Mouse (Mus musculus): ENCODE results near the gene Myl4.
A peak's percentile ranks its signal among the peaks of the same experiment; 100 is the strongest.
"Not testable (repeated sequence)": the region's sequence is repeated elsewhere in the genome, so short reads cannot be mapped to it uniquely, and the experiment has no call there.

The Myl4 gene

GRCm38 (mm10) chr11:104550406-104550974 is at the start of gene Myl4, which contains the start of gene Cdc27:
Gene Myl4, plus strand, starts transcription at chr11:104550663.
Gene Cdc27, minus strand, starts transcription at chr11:104550620.
- TF ChIP-seq NANOG (IDR thresholded peaks at IDR 0.05; ENCODE audit: borderline replicate concordance, low read length): no peak
- no peaks in the 10 kb centered on the region for H3K9me3 ChIP-seq (ENCODE audit: low read length)
- peaks cover 5% of the 10 kb centered on the region for H3K36me3 ChIP-seq (ENCODE audit: insufficient read depth, low read length)
- H3K4me1 ChIP-seq (replicated peaks; ENCODE audit: low read depth, low read length): peaks cover 62% of the 10 kb centered on the region
- peak within 1 kb of the TSS; percentile 97 for H3K4me3 ChIP-seq (replicated peaks; ENCODE audit: low read length)
- no peaks in the 10 kb centered on the region for H3K27me3 ChIP-seq (ENCODE audit: insufficient read depth, low read length)

- Histone ChIP-seq H3K4me3 (replicated peaks; ENCODE audit: low read length) (no peak overlapping the region), H3K36me3 (ENCODE audit: insufficient read depth, low read length) (peaks cover 86% of the 10 kb centered on the region), H3K9me3 (ENCODE audit: low read length) (no peaks in the 10 kb centered on the region), H3K4me1 (replicated peaks; ENCODE audit: low read depth, low read length) (peaks cover 6% of the 10 kb centered on the region; the same call in 1 of the 2 replicates), H3K27me3 (ENCODE audit: insufficient read depth, low read length) (no peaks in the 10 kb centered on the region)
- TF ChIP-seq CTCF (conservative IDR thresholded peaks at IDR 0.05; ENCODE audit: low read length) (no peak), POU5F1 (IDR thresholded peaks at IDR 0.05; ENCODE audit: borderline replicate concordance, low read length) (no peak), NANOG (IDR thresholded peaks at IDR 0.05; ENCODE audit: borderline replicate concordance, low read length) (no peak)
Observed at GRCm38 (mm10) chr11:104508455-104508854, 42.0 kb upstream of the Myl4 start.

GRCm38 (mm10) chr11:104510606-104511005 is 39.9 kb upstream of the Myl4 start:
- no peaks in the 10 kb centered on the region for H3K9me3 ChIP-seq (ENCODE audit: low read length)
- H3K4me3 ChIP-seq (replicated peaks; ENCODE audit: low read length): no peak overlapping the region
- peaks cover 5% of the 10 kb centered on the region; the same call in 1 of the 2 replicates for H3K4me1 ChIP-seq (replicated peaks; ENCODE audit: low read depth, low read length)
- no peaks in the 10 kb centered on the region for H3K27me3 ChIP-seq (ENCODE audit: insufficient read depth, low read length)
- peaks cover 90% of the 10 kb centered on the region for H3K36me3 ChIP-seq (ENCODE audit: insufficient read depth, low read length)
- TF ChIP-seq POU5F1 (IDR thresholded peaks at IDR 0.05; ENCODE audit: borderline replicate concordance, low read length) (no peak), CTCF (conservative IDR thresholded peaks at IDR 0.05; ENCODE audit: low read length) (peak; percentile 51)

GRCm38 (mm10) chr11:104512436-104512835 is 38.0 kb upstream of the Myl4 start:
- peaks cover 5% of the 10 kb centered on the region; the same call in 1 of the 2 replicates for H3K4me1 ChIP-seq (replicated peaks; ENCODE audit: low read depth, low read length)
- TF ChIP-seq POU5F1 (IDR thresholded peaks at IDR 0.05; ENCODE audit: borderline replicate concordance, low read length) (no peak), CTCF (conservative IDR thresholded peaks at IDR 0.05; ENCODE audit: low read length) (no peak), NANOG (IDR thresholded peaks at IDR 0.05; ENCODE audit: borderline replicate concordance, low read length) (no peak)
- H3K9me3 ChIP-seq (ENCODE audit: low read length): no peaks in the 10 kb centered on the region
- no peak overlapping the region for H3K4me3 ChIP-seq (replicated peaks; ENCODE audit: low read length)
- H3K36me3 ChIP-seq (ENCODE audit: insufficient read depth, low read length): peaks cover 91% of the 10 kb centered on the region
- H3K27me3 ChIP-seq (ENCODE audit: insufficient read depth, low read length): no peaks in the 10 kb centered on the region

GRCm38 (mm10) chr11:104525935-104526334 is 24.5 kb upstream of the Myl4 start:
- H3K36me3 ChIP-seq (ENCODE audit: insufficient read depth, low read length): peaks cover 92% of the 10 kb centered on the region
- H3K27me3 ChIP-seq (ENCODE audit: insufficient read depth, low read length): no peaks in the 10 kb centered on the region
- H3K4me1 ChIP-seq (replicated peaks; ENCODE audit: low read depth, low read length): 0 out of 2 replicates have a peak, but pooled peaks cover 6% of the 10 kb centered on the region
- H3K9me3 ChIP-seq (ENCODE audit: low read length): no peaks in the 10 kb centered on the region
- no peak overlapping the region for H3K4me3 ChIP-seq (replicated peaks; ENCODE audit: low read length)
- TF ChIP-seq CTCF (conservative IDR thresholded peaks at IDR 0.05; ENCODE audit: low read length): no peak
- TF ChIP-seq POU5F1 (IDR thresholded peaks at IDR 0.05; ENCODE audit: borderline replicate concordance, low read length): no peak
- no peak for TF ChIP-seq NANOG (IDR thresholded peaks at IDR 0.05; ENCODE audit: borderline replicate concordance, low read length)

- no peak overlapping the region for H3K4me3 ChIP-seq (replicated peaks; ENCODE audit: low read length)
- no peaks in the 10 kb centered on the region for H3K27me3 ChIP-seq (ENCODE audit: insufficient read depth, low read length)
- peaks cover 7% of the 10 kb centered on the region; the same call in 1 of the 2 replicates for H3K4me1 ChIP-seq (replicated peaks; ENCODE audit: low read depth, low read length)
- no peak for TF ChIP-seq NANOG (IDR thresholded peaks at IDR 0.05; ENCODE audit: borderline replicate concordance, low read length)
- no peak for TF ChIP-seq CTCF (conservative IDR thresholded peaks at IDR 0.05; ENCODE audit: low read length)
- no peak for TF ChIP-seq POU5F1 (IDR thresholded peaks at IDR 0.05; ENCODE audit: borderline replicate concordance, low read length)
- peaks cover 49% of the 10 kb centered on the region for H3K36me3 ChIP-seq (ENCODE audit: insufficient read depth, low read length)
- no peaks in the 10 kb centered on the region for H3K9me3 ChIP-seq (ENCODE audit: low read length)
Observed at GRCm38 (mm10) chr11:104536843-104537242, 13.6 kb upstream of the Myl4 start.

- Histone ChIP-seq H3K36me3 (ENCODE audit: insufficient read depth, low read length) (peaks cover 38% of the 10 kb centered on the region), H3K27me3 (ENCODE audit: insufficient read depth, low read length) (no peaks in the 10 kb centered on the region), H3K4me3 (replicated peaks; ENCODE audit: low read length) (no peak overlapping the region), H3K9me3 (ENCODE audit: low read length) (no peaks in the 10 kb centered on the region), H3K4me1 (replicated peaks; ENCODE audit: low read depth, low read length) (peaks cover 9% of the 10 kb centered on the region; the same call in 1 of the 2 replicates)
- TF ChIP-seq POU5F1 (IDR thresholded peaks at IDR 0.05; ENCODE audit: borderline replicate concordance, low read length) (no peak), CTCF (conservative IDR thresholded peaks at IDR 0.05; ENCODE audit: low read length) (no peak), NANOG (IDR thresholded peaks at IDR 0.05; ENCODE audit: borderline replicate concordance, low read length) (no peak)
Observed at GRCm38 (mm10) chr11:104537945-104538555, 12.4 kb upstream of the Myl4 start.

- peaks cover 21% of the 10 kb centered on the region; the same call in 1 of the 2 replicates for H3K36me3 ChIP-seq (ENCODE audit: insufficient read depth, low read length)
- H3K27me3 ChIP-seq (ENCODE audit: insufficient read depth, low read length): no peaks in the 10 kb centered on the region
- TF ChIP-seq POU5F1 (IDR thresholded peaks at IDR 0.05; ENCODE audit: borderline replicate concordance, low read length) (no peak), NANOG (IDR thresholded peaks at IDR 0.05; ENCODE audit: borderline replicate concordance, low read length) (no peak), CTCF (conservative IDR thresholded peaks at IDR 0.05; ENCODE audit: low read length) (no peak)
- no peak overlapping the region for H3K4me3 ChIP-seq (replicated peaks; ENCODE audit: low read length)
- no peaks in the 10 kb centered on the region for H3K9me3 ChIP-seq (ENCODE audit: low read length)
- peaks cover 13% of the 10 kb centered on the region for H3K4me1 ChIP-seq (replicated peaks; ENCODE audit: low read depth, low read length)
Observed at GRCm38 (mm10) chr11:104539811-104540210, 10.7 kb upstream of the Myl4 start.

GRCm38 (mm10) chr11:104543337-104543736 is 7.1 kb upstream of the Myl4 start:
- not testable (repeated sequence) for H3K9me3 ChIP-seq (ENCODE audit: low read length); H3K4me3 ChIP-seq (replicated peaks; ENCODE audit: low read length); H3K27me3 ChIP-seq (ENCODE audit: insufficient read depth, low read length)
- peaks cover 44% of the 10 kb centered on the region for H3K4me1 ChIP-seq (replicated peaks; ENCODE audit: low read depth, low read length)
- peaks cover 23% of the 10 kb centered on the region for H3K36me3 ChIP-seq (ENCODE audit: insufficient read depth, low read length)
